Mouse (Mus musculus) kidney, embryonic 16.5 days (tissue): ENCODE results near the gene 2010300C02Rik. TPM values are rescaled to one million over a fixed set of nuclear protein-coding genes. Genes with fewer than 3 reads are reported as not detected.

ENCODE experiments used
- ATAC-seq: fragments of 200-750 bp; cut with Nextera tagmentation; 2 replicates; pipeline ENCODE4 v1.8.0; 2017; ENCODE audit warnings: moderate TSS enrichment; ENCODE audit not compliant: low FRiP score, low TSS enrichment
- H3K27ac ChIP-seq: fragments of 300-500 bp; sonication (generic); 2 replicates; pipeline ENCODE4 v1.5.1; 2014; ENCODE audit warnings: low read length
- H3K27me3 ChIP-seq: fragments of 300-500 bp; sonication (generic); 2 replicates; pipeline ENCODE4 v1.6.1; 2014; ENCODE audit warnings: low read length, control low read depth, mixed read lengths; ENCODE audit not compliant: insufficient read depth
- H3K36me3 ChIP-seq: fragments of 300-500 bp; sonication (generic); 2 replicates; pipeline ENCODE4 v1.6.1; 2014; ENCODE audit warnings: low read length, control low read depth, mixed read lengths; ENCODE audit not compliant: insufficient read depth
- H3K4me1 ChIP-seq: fragments of 300-500 bp; sonication (generic); 2 replicates; pipeline ENCODE4 v1.6.1; 2014; ENCODE audit warnings: low read length, control low read depth, mixed read lengths; ENCODE audit not compliant: insufficient read depth
- H3K4me2 ChIP-seq: fragments of 300-500 bp; sonication (generic); replicated peaks from 2 replicates; pipeline ENCODE4 v1.6.1; 2014; ENCODE audit warnings: low read depth, low read length
- H3K4me3 ChIP-seq: fragments of 300-500 bp; sonication (generic); 2 replicates; pipeline ENCODE4 v1.5.1; 2014; ENCODE audit warnings: mild to moderate bottlenecking, low read length
- H3K9ac ChIP-seq: fragments of 300-500 bp; sonication (generic); replicated peaks from 2 replicates; pipeline ENCODE4 v1.6.1; 2014; ENCODE audit warnings: low read length
- H3K9me3 ChIP-seq: fragments of 300-500 bp; sonication (generic); 2 replicates; pipeline ENCODE4 v1.6.1; 2016; ENCODE audit warnings: low read length, control low read depth
- WGBS: fragments of 180-500 bp; shearing (Covaris S2); extraction: QIAGEN DNeasy Blood & Tissue Kit; methylation state at CpG from one replicate; pipeline ENCODE4 v1.1.7; 2014; 5-methylcytosine and 5-hydroxymethylcytosine counted together
- polyA plus RNA-seq: library from polyadenylated mRNA; unstranded; fragments of >200 nt; fragmentation: Nextera tagmentation; extraction: Ambion mirVana; gene quantifications from 2 replicates; pipeline ENCODE4 v1.2.1, GENCODE M21; 2015

The 2010300C02Rik gene
- polyA plus RNA-seq, 1 experiment from 2014 or later: 2.4 TPM

GRCm38 (mm10) chr1:37696918-37697317 is 23.0 kb downstream of the 2010300C02Rik start:
- Histone ChIP-seq H3K27ac (no peak overlapping the region), H3K4me3 (no peak overlapping the region), H3K4me1 (0 out of 2 replicates have a peak, but pooled peaks cover 5% of the 10 kb centered on the region), H3K9ac (no peak overlapping the region), H3K36me3 (no peaks in the 10 kb centered on the region), H3K9me3 (no peaks in the 10 kb centered on the region), H3K27me3 (no peaks in the 10 kb centered on the region), H3K4me2 (no peak overlapping the region)
- 86% methylated on average over 3 of the region's 3 CpGs for WGBS
- no peak for ATAC-seq

GRCm38 (mm10) chr1:37695732-37696131 is 24.2 kb downstream of the 2010300C02Rik start:
- Histone ChIP-seq H3K27me3 (no peaks in the 10 kb centered on the region), H3K9me3 (no peaks in the 10 kb centered on the region), H3K4me3 (no peak overlapping the region), H3K4me1 (0 out of 2 replicates have a peak, but pooled peaks cover 5% of the 10 kb centered on the region), H3K4me2 (no peak overlapping the region), H3K9ac (no peak overlapping the region), H3K36me3 (no peaks in the 10 kb centered on the region), H3K27ac (no peak overlapping the region)
- no peak for ATAC-seq
- 65% methylated on average over 9 of the region's 9 CpGs for WGBS

- Histone ChIP-seq H3K9ac (no peak overlapping the region), H3K4me3 (no peak overlapping the region), H3K27me3 (no peaks in the 10 kb centered on the region), H3K4me1 (0 out of 2 replicates have a peak, but pooled peaks cover 5% of the 10 kb centered on the region), H3K36me3 (no peaks in the 10 kb centered on the region), H3K4me2 (no peak overlapping the region), H3K9me3 (no peaks in the 10 kb centered on the region), H3K27ac (peak overlapping the region; percentile 25; the same call in 1 of the 2 replicates)
- WGBS: 16% methylated on average over 8 of the region's 8 CpGs
- peak; percentile 85 for ATAC-seq
These were observed 25.5 kb downstream of the 2010300C02Rik start for GRCm38 (mm10) chr1:37694417-37694816.

- ATAC-seq: no peak
- WGBS: 44% methylated on average over 8 of the region's 8 CpGs
- Histone ChIP-seq H3K4me1 (0 out of 2 replicates have a peak, but pooled peaks cover 5% of the 10 kb centered on the region), H3K9ac (no peak overlapping the region), H3K27ac (no peak overlapping the region), H3K4me2 (no peak overlapping the region), H3K4me3 (no peak overlapping the region), H3K36me3 (no peaks in the 10 kb centered on the region), H3K27me3 (no peaks in the 10 kb centered on the region), H3K9me3 (no peaks in the 10 kb centered on the region)
These were observed 28.7 kb downstream of the 2010300C02Rik start for GRCm38 (mm10) chr1:37691179-37691578.

GRCm38 (mm10) chr1:37690665-37691064 is 29.2 kb downstream of the 2010300C02Rik start:
- WGBS: 79% methylated on average over 5 of the region's 5 CpGs
- no peaks in the 10 kb centered on the region for H3K27me3 ChIP-seq
- no peak overlapping the region for H3K9ac ChIP-seq
- no peak overlapping the region for H3K4me3 ChIP-seq
- H3K4me2 ChIP-seq: no peak overlapping the region
- no peaks in the 10 kb centered on the region for H3K9me3 ChIP-seq
- no peak for ATAC-seq
- H3K4me1 ChIP-seq: 0 out of 2 replicates have a peak, but pooled peaks cover 5% of the 10 kb centered on the region
- no peaks in the 10 kb centered on the region for H3K36me3 ChIP-seq
- no peak overlapping the region for H3K27ac ChIP-seq

GRCm38 (mm10) chr1:37689730-37690129 is 30.2 kb downstream of the 2010300C02Rik start:
- H3K9ac ChIP-seq: no peak overlapping the region
- ATAC-seq: no peak
- H3K4me2 ChIP-seq: no peak overlapping the region
- peaks cover 3% of the 10 kb centered on the region; the same call in 1 of the 2 replicates for H3K9me3 ChIP-seq
- no peaks in the 10 kb centered on the region for H3K36me3 ChIP-seq
- 86% methylated on average over 6 of the region's 6 CpGs for WGBS
- H3K27me3 ChIP-seq: no peaks in the 10 kb centered on the region
- H3K4me3 ChIP-seq: no peak overlapping the region
- no peak overlapping the region for H3K27ac ChIP-seq
- 0 out of 2 replicates have a peak, but pooled peaks cover 5% of the 10 kb centered on the region for H3K4me1 ChIP-seq

- no peak overlapping the region for H3K27ac ChIP-seq
- ATAC-seq: no peak
- H3K4me2 ChIP-seq: no peak overlapping the region
- no peaks in the 10 kb centered on the region for H3K36me3 ChIP-seq
- no peak overlapping the region for H3K4me3 ChIP-seq
- no peaks in the 10 kb centered on the region for H3K4me1 ChIP-seq
- peaks cover 4% of the 10 kb centered on the region; the same call in 1 of the 2 replicates for H3K9me3 ChIP-seq
- no peaks in the 10 kb centered on the region for H3K27me3 ChIP-seq
- WGBS: 44% methylated on average over 8 of the region's 8 CpGs
- H3K9ac ChIP-seq: no peak overlapping the region
These were observed 31.5 kb downstream of the 2010300C02Rik start for GRCm38 (mm10) chr1:37688351-37688750.

GRCm38 (mm10) chr1:37687515-37687914 is 32.4 kb downstream of the 2010300C02Rik start:
- WGBS: 66% methylated on average over 5 of the region's 5 CpGs
- H3K9ac ChIP-seq: no peak overlapping the region
- no peak overlapping the region for H3K4me3 ChIP-seq
- no peaks in the 10 kb centered on the region for H3K4me1 ChIP-seq
- no peaks in the 10 kb centered on the region for H3K36me3 ChIP-seq
- no peaks in the 10 kb centered on the region for H3K27me3 ChIP-seq
- ATAC-seq: 0 out of 2 replicates have a peak, but pooled peaks have one; percentile 27
- no peak overlapping the region for H3K27ac ChIP-seq
- peaks cover 4% of the 10 kb centered on the region; the same call in 1 of the 2 replicates for H3K9me3 ChIP-seq
- no peak overlapping the region for H3K4me2 ChIP-seq

- WGBS: 83% methylated on average over 15 of the region's 15 CpGs
- no peak overlapping the region for H3K27ac ChIP-seq
These were observed 32.9 kb downstream of the 2010300C02Rik start for GRCm38 (mm10) chr1:37686953-37687441.

GRCm38 (mm10) chr1:37678327-37679123 is 41.4 kb downstream of the 2010300C02Rik start:
- Histone ChIP-seq H3K4me1 (no peaks in the 10 kb centered on the region), H3K9me3 (no peaks in the 10 kb centered on the region), H3K36me3 (no peaks in the 10 kb centered on the region), H3K27me3 (no peaks in the 10 kb centered on the region), H3K4me3 (no peak overlapping the region), H3K9ac (no peak overlapping the region), H3K27ac (no peak overlapping the region), H3K4me2 (no peak overlapping the region)
- ATAC-seq: peak; percentile 65
- 66% methylated on average over 9 of the region's 9 CpGs for WGBS

More at GRCm38 (mm10) chr1:37686953-37687441, 32.9 kb downstream of the 2010300C02Rik start:
- Histone ChIP-seq H3K36me3 (no peaks in the 10 kb centered on the region), H3K4me3 (no peak overlapping the region), H3K9me3 (peaks cover 4% of the 10 kb centered on the region; the same call in 1 of the 2 replicates), H3K27me3 (no peaks in the 10 kb centered on the region), H3K9ac (no peak overlapping the region), H3K4me2 (no peak overlapping the region), H3K4me1 (no peaks in the 10 kb centered on the region)
- ATAC-seq: no peak
